In the genomic region with DNA sequence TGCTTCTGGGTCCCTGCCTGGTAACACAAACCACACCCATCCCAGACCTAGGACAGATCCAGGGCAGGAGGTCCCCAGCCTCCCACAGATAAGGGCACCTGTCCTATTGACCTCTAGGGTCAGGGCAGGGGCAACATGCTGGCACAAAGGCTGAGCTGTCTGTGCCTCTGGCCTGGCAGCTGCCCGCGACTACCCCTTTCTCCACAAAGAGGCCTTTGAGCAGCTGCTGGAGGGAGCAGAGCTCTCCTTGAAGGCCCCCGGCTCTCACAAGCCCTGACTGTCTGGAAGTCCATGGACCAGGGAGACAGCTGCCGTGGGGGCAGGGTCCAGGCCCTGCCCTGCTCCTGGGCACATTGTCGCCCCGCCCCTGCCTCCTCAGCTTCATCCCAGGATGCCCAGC, we compare ENCODE assay signal across 7 mouse cellular contexts. TPM values are rescaled to one million over a fixed set of nuclear protein-coding genes. Genes with fewer than 3 reads are reported as not detected.
A peak's percentile ranks its signal among the peaks of the same experiment; 100 is the strongest.
DNase-seq lines count a peak whose midpoint lies in the region; ATAC-seq and TF ChIP-seq lines count a peak whose summit lies in the region.

No protein-coding gene starts in this region.

- no peak overlapping the region for H3K9ac ChIP-seq in neural tube, embryonic 11.5 days (ENCODE audit: low read length)
- no peak overlapping the region for H3K9ac ChIP-seq in forebrain, postnatal 0 days

- TF ChIP-seq CTCF in forebrain, postnatal 0 days (IDR thresholded peaks at IDR 0.05; ENCODE audit: low read depth): no peak

- peaks cover 8% of the 10 kb centered on the region; the same call in 1 of the 2 replicates for H3K27me3 ChIP-seq in neural tube, embryonic 11.5 days (ENCODE audit: control insufficient read depth, insufficient read depth, low read length)
- H3K27me3 ChIP-seq in forebrain, postnatal 0 days (ENCODE audit: insufficient read depth, low read length): no peaks in the 10 kb centered on the region

- H3K27ac ChIP-seq in neural tube, embryonic 11.5 days (ENCODE audit: low read depth, low read length): no peak overlapping the region; the same call in 1 of the 2 replicates
- H3K27ac ChIP-seq in forebrain, postnatal 0 days (ENCODE audit: low read depth, low read length): no peak overlapping the region

- peaks cover 38% of the 10 kb centered on the region for H3K4me1 ChIP-seq in neural tube, embryonic 11.5 days (ENCODE audit: control insufficient read depth, insufficient read depth, low read length)
- peaks cover 11% of the 10 kb centered on the region for H3K4me1 ChIP-seq in forebrain, postnatal 0 days (ENCODE audit: insufficient read depth)

- no peaks in the 10 kb centered on the region for H3K36me3 ChIP-seq in neural tube, embryonic 11.5 days (ENCODE audit: control insufficient read depth, insufficient read depth, low read length)
- H3K36me3 ChIP-seq in forebrain, postnatal 0 days (ENCODE audit: insufficient read depth): no peaks in the 10 kb centered on the region

- WGBS in neural tube, embryonic 11.5 days: 54% methylated on average over 6 of the region's 6 CpGs
- 36% methylated on average over 5 of the region's 6 CpGs for WGBS in forebrain, postnatal 0 days

- peak; percentile 33; the same call in 1 of the 2 replicates for ATAC-seq in neural tube, embryonic 11.5 days (ENCODE audit: insufficient read depth, low FRiP score, low TSS enrichment)
- ATAC-seq in forebrain, postnatal 0 days: peak; percentile 60
- no peak for ATAC-seq in megakaryocyte progenitor cell, adult 5-6 weeks (replicated peaks; ENCODE audit: poor library complexity)

- no peak for DNase-seq in neural tube, embryonic 11.5 days (ENCODE audit: low spot score)
- DNase-seq in neural tube, embryonic 10.5 days (ENCODE audit: extremely low spot score, low spot score): no peak
- no peak for DNase-seq in forebrain, postnatal 0 days
- DNase-seq in layer of hippocampus, adult 8-10 months (ENCODE audit: low spot score in 2 of 2): peak; percentile 55 to 71
- peak; percentile 95 for DNase-seq in retina, postnatal 1 day
- DNase-seq in cerebellum, postnatal 14 days: no peak

- H3K4me2 ChIP-seq in neural tube, embryonic 11.5 days (ENCODE audit: low read depth): no peak overlapping the region
- H3K4me2 ChIP-seq in forebrain, postnatal 0 days (ENCODE audit: low read depth): no peak overlapping the region

- H3K9me3 ChIP-seq in neural tube, embryonic 11.5 days (ENCODE audit: control insufficient read depth, low read length): no peaks in the 10 kb centered on the region
- H3K9me3 ChIP-seq in forebrain, postnatal 0 days (ENCODE audit: low read length): no peaks in the 10 kb centered on the region

- no peak overlapping the region for H3K4me3 ChIP-seq in neural tube, embryonic 11.5 days (ENCODE audit: low read depth, low read length)
- H3K4me3 ChIP-seq in forebrain, postnatal 0 days (ENCODE audit: low read depth, low read length): no peak overlapping the region

RNA-seq across cellular contexts. Expression of a gene that starts 49.7 kb away (rescaled TPM):
- polyA plus RNA-seq in neural tube, embryonic 11.5 days (2014; fragmentation: Nextera tagmentation; extraction: Ambion mirVana): 6.6 and 7.5 TPM in 2 replicates
- total RNA-seq in forebrain, postnatal 0 days (2014; rRNA removed): 8.1 and 8.8 TPM in 2 replicates
- polyA plus RNA-seq in forebrain, postnatal 0 days (2015; fragmentation: Nextera tagmentation; extraction: Ambion mirVana): 6.7 and 11.3 TPM in 2 replicates
- total RNA-seq in layer of hippocampus, adult 8-10 months (2022): 10 to 100 TPM; 18.9 to 23.5 (median 21.5) TPM
- not detected in 2 replicates for total RNA-seq in megakaryocyte progenitor cell, adult 5-6 weeks (2015)
- not detected in 2 replicates for total RNA-seq in megakaryocyte progenitor cell, adult 5-6 weeks (2017)

RNA-seq across cellular contexts. Expression of a gene that starts 50.9 kb away (rescaled TPM):
- polyA plus RNA-seq in neural tube, embryonic 11.5 days (2014; fragmentation: Nextera tagmentation; extraction: Ambion mirVana): 248 and 255 TPM in 2 replicates
- total RNA-seq in forebrain, postnatal 0 days (2014; rRNA removed): 248 and 252 TPM in 2 replicates
- polyA plus RNA-seq in forebrain, postnatal 0 days (2015; fragmentation: Nextera tagmentation; extraction: Ambion mirVana): 286 and 290 TPM in 2 replicates
- 100 to 1,000 TPM; 277 to 297 (median 291) TPM for total RNA-seq in layer of hippocampus, adult 8-10 months (2022)
- total RNA-seq in megakaryocyte progenitor cell, adult 5-6 weeks (2015): 33.1 and 34.0 TPM in 2 replicates
- 60.8 and 69.5 TPM in 2 replicates for total RNA-seq in megakaryocyte progenitor cell, adult 5-6 weeks (2017)

Comparison
In these comparisons a context has a peak if more than half of its experiments do, and no peak if none do; other contexts are left out.
1. DNase-seq: peak in layer of hippocampus, adult 8-10 months (2 of 2) and retina, postnatal 1 day (single experiment); none in neural tube, embryonic 11.5 days (single experiment), neural tube, embryonic 10.5 days (single experiment), forebrain, postnatal 0 days (single experiment) and cerebellum, postnatal 14 days (0 of 2).